Mouse (Mus musculus) urinary bladder, postnatal 10 days (tissue): ENCODE measurements at regions not wholly inside any gene's neighbourhood (a gene's known extent, or its start where the extent isn't known, plus 50 kb on each side); places are given as distances from the start of the nearest gene placed in this dataset.

ENCODE experiments used
- DNase-seq: peaks from one replicate; pipeline ENCODE4 v3.0.0; 2022; ENCODE audit warnings: low spot score

DNA sequence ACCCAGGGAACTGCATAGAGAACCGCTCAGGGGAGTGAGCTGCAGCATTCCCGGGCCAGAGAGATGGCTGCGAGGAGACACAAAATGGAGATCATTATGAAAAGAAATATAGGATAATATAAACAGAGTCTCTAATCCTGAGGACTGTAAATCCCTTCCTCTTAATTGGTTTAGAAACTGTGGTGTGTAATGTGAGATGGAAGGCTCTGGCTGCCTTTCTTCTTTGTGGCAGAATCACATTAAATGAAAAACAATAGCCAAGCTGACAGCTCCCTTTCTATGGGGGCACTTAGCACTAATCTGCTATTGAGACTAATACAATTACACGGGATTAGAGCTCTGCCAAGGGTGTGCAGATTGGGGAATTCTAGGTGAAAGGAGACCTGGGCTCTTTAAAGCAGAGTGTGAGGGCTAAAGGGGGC, 288.0 kb downstream of the Icos start:
- no peak for DNase-seq

DNA sequence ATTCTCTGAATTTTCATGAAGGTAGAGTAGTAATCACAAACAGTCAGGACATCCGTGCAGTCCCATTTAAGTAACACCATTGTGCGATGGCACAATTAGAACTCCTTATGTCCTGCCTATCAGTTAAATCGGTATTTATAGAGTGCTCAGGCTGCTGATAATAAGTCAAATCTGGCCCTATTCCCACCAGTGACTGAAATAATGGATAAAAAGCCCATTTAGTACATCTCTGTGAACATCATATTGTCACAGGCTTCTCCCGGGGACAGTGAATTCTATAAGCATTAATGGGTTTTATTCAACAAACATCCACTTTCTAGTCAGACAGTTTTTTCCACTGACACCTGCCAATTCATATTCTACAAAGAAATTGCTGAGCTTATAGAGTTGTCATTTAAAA, 296.1 kb downstream of the Icos start:
- DNase-seq: no peak

DNA sequence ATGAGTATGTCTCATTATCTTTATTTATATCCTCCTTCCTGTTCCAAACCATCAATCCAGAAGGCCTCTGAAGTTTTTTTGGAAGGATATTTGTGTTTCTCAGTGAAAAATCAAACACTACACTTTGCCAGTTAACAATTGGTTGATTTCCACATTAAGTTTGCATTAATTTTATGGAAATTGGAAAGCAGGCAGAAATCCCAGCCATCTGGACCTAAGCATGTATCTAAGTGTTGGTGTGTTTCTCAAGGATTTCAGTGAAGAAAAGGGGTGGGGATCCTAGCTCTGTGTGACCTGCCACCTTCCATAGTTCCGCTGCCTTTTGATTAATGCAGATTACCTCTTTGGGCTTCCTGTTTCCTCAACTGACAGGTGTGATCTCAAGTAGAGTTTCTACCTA, 296.5 kb downstream of the Icos start:
- DNase-seq: no peak

DNA sequence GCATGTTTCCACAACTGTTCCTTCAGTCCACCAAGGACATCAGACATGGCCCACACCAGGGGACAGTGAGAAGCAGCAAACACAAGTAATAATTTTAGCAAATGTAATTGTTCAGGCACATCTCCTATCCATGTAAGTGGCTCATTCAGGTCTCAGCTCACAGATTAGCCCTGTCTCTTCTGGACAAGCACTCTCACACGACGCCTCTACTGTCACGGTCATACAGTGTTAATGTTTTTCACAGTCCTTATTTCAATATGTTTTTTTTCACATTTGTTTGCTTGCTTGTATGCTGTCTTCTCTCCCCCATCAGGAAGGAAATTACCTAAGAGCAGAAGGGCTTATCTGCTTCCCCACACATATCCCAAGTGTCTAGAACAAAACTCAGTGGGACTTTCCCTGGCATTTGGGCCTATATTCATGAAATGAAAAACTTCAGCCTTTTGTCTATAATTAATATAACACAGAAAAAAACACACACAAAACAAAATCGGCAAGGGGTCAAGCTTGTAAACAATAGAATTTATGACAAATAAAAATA, 299.5 kb downstream of the Icos start:
- no peak for DNase-seq

DNA sequence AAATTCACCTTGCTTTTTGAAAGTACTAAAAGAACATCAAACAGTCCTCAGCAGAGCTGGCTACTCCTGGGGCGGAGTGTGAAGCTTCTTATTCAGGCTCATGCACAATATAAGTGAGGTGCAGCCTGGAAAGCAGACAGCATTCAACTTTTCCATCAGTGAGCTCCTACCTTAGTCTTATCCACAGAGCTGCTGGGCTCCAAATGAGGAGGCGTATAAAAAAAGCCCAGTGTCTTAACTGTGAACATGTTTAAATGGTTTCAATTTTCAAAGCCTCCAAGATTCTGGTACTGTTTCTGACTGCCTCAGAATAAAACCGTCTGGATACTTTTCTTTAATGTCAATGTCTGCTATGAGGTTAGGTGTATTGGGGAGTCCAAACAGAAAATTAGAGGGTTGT, 310.5 kb downstream of the Icos start:
- DNase-seq: no peak

DNA sequence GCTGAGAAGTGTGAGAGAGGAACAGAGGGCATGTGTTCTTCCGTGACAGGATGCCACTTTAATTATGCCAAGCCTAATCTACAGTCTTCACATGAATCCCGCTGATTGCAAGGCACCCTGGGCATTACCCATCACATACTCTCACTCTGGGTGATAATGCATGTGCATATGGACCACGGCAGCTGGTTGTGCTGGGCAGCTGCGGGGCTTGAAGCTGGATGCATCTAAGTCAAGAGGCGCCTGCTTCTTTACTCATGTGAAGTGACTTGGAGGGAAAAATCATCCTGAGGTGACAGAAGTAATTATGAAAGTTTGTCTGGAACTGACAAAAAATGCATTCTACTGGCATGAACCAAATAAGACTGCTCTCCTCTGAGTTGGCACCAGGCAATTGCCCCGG, 311.2 kb downstream of the Icos start:
- DNase-seq: no peak

DNA sequence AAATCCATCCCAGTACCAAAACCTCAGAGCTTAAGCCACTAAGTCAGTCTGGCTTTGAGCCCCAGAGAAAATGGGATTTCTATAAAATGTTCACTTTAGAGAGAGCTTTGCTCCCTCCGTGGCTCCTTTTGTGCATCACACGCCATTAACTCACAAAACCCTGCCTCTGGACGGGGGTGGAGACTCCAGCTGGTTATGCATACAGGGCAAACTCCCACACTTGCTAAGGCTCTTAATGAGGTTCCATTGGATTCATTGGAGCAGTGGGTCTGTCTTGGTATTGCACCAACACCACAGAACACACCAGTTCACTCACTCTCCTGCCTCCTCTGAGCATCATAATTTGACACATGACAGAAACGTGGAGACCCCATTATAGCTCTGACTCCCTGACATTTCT, 311.8 kb downstream of the Icos start:
- no peak for DNase-seq

DNA sequence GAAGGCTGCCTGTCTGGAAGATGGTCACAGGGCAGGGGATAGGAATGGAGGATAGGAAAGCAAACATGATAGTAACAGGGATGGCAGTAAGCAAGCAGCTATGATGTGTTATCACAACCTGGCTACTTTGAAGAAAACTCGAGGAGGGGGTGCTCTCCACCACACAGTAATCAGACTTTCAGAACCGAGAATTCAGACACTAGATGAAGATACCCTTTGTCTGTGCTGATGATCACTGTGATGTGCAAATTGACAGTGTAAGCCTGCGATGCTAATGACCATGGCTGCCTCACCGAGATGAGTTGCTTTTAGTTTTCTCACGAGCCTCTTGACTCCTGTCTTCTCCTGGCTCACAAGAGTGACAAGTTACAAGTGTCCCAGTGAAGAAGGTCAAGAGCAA, 315.4 kb downstream of the Icos start:
- no peak for DNase-seq

DNA sequence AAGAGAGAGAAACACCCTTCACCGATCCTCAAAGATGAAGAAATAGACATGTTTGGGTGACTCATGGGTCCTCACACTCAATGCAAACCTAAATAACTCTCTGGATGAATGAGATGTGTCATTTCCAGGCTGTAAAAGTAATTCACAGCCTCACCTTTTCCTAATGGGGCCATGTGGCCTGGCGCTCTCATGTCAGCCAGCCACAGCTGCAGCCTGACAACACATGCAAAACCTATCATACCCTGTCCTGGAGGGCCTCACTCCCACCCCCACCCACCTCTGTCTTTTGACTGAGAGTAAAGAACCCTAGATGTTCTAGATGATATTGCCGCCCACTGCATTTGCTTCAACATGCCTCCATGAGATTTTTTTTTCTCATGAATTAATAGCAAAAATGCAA, 317.5 kb downstream of the Icos start:
- DNase-seq: no peak

DNA sequence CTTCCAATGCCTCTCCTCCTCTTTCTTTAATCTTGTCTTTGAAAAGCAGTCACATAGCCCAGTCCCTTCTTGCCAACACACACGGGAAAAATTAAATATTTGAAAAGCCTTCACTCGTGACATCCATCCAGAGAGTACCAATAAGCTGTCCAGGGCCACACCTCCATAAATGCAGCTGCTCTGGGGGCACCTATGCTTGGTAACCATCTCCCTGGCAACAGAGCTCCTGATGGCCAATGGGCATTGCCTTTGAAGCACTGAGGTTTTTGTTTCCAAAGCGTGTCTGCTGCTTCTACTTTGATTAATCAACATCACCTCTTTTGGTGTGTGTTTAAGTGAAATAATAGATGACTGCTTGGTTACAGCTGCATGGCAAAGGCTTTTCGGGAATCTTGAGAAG, 319.1 kb downstream of the Icos start:
- no peak for DNase-seq

DNA sequence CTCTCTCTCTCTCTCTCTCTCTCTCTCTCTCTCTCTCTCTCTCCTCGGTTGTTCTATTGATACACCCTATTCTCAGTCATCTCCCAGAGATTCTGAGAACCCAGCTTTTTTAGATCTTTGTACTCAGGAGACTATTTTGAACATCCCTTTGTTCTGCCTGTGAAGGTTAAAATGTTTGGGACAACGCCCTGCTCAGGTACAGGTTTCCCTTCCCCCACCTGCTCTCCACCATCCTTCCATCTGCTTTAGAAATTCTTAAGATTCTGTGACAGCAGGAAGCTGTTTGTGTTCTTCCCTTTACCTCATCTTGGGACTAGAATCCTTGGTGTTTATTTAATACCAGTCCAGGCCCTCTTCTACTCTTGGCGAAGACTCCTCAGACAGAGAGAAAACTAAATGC, 319.6 kb downstream of the Icos start:
- DNase-seq: no peak

DNA sequence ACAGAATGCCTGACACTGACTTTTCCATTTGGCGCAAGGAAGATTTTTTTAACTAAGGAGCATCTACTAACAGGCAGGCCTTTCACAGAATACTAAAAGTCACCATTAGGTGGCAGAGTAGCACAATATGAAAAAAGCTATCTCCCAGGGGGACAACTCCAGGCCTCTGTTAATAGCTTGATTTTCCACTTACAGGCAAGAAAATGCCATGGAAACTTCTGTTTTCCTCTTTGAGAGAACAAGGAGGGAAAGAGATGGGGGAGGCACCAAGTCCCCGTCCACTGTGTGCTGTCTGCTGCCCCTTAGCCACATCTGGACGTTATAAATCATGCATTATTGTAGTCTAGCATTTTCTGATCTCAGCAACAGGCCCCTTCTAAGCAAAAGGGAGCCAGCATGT, 320.3 kb downstream of the Icos start:
- DNase-seq: no peak

DNA sequence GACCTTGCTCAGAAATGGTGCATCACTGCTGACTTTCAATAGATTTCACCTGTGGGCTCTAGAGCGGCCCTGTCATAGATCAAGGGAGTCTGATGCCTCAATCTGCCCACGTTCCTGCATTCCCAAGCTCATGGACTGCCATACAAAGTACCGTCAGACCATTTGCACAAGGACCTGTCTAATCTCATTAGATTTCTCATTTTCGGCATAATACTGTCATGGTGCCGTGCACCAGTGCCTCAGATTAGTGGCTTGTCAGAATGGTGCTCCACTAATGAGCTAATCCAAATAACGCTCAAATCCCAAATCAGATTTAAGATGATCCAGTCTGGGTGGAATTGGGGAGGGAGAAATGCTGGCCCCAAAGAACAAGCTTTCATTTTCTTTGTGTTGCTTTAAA, 321.1 kb downstream of the Icos start:
- DNase-seq: no peak

DNA sequence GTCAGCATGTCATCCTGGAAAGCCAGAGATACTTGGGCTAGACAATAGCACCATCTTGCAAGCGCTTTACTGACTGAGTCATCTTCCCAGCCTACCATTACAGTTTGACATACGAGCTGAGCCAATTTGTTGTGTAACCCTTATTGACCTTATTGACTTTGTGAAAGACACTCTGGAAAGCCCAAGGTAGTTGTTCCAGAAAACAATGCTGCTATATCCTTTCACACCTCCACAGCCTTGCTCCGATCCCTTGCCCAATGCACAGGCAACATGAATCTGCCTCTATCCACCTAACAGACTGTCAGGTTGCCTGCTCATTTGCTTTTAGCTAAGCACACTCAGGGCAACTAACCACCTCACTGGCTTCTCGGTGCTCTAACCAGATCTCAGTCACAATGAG, 322.8 kb downstream of the Icos start:
- DNase-seq: no peak

DNA sequence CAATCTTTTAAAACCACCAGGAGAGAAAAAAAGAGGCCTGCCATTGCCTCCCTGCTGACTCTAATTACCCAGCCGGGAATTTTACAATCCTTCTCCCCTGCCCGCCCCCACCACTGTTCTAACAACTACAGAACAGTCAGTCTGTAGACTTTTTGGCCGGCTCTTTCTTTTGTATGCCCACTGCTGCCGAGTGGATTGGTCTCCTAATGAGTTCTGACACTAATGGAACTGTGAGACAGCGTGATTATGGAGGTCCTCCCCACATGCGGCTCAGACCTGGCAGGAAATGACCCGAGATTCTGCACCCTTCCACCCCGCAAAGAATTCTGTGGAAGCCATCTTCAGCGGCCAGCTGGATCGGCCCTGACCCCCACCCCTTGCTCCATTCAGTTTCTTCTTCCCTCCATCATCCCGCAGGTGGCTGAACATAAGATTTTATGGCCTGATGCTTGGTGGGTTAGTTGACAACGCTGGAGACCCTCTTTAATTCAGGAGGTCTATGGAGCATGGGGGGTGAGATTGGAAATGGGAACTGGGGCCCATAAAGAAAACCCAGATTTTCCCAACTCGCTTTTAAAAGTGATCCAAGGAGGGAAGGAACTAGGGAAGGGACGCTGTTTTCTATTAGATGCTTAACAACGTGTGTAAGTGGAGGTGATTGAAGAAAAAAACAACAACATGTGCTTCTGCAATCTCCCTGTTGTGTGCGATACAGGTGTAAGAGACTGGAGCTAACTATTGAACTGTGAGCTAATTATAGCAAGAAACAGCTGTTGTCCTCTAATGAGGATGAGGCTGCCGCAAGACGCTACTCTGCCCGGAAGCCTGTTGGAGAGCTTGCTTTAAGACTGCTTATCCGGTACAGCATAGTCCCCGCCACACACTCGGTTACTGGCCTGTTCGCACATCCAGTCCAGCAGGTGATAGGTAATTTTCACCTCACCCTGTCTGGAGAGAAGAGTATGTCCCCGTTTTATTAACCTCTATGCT, 323.6 kb downstream of the Icos start:
- no peak for DNase-seq

DNA sequence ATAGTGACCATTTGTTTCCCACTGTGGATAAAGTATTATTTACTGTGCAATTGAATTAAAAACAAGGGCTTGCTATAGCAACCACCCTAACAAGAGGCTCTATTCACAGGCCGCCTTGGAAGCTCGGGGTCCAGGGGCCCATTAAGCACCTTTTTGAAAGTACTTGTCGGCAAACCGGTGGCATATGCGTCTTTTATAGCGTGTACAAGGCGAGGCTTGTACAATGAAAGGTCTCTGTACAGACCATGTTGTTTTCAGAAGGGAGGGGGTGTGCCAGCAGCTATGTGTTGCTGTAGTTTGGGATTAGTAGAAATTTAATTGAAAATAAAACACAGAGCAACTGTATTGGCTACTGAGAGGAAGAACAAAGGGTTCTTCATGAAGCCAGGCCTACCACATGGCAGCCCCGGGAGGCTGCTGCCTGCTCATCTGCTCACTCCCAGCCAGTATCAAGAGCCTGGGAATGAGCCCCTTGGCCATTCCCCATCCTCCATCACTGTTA, 324.9 kb downstream of the Icos start:
- DNase-seq: no peak

DNA sequence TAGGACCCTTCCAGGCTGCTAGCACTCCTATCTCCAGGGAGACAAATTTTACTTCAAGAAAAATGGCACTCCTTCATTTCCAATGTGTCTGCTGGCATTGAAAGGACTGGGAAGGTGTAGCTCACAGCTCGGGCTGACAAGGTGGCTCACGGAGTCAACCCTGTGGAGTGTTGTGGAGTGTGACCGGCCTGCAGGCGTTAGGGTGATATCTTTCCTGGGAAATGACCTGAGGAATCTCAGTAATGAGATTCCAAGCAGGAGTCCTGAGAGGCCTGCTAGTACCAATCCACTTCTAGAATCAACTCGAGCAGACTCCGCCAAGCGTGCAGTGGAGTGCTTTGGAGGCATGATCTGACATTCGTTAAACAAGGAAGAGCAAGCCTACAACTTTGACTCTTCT, 328.6 kb downstream of the Icos start:
- no peak for DNase-seq

DNA sequence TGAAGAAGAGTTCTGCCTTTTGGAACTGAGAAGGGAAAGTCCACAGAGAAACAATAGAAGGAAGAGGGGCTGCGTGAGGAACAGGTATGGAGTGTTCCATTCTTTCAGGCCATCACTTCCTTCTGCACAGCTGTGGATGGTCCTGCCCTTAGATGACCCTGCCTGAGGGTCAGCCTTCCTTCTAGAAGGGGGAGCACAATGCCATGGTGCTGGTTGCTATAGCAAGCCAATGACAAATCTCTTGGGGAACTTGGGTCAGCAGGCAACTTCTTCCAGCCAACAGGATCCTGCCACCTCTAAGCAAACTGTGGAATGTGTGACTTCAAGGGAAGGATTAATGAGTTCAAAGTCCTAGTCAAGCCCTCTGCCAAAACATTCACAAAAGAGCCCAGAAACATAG, 329.1 kb upstream of the Pard3b start:
- DNase-seq: no peak

DNA sequence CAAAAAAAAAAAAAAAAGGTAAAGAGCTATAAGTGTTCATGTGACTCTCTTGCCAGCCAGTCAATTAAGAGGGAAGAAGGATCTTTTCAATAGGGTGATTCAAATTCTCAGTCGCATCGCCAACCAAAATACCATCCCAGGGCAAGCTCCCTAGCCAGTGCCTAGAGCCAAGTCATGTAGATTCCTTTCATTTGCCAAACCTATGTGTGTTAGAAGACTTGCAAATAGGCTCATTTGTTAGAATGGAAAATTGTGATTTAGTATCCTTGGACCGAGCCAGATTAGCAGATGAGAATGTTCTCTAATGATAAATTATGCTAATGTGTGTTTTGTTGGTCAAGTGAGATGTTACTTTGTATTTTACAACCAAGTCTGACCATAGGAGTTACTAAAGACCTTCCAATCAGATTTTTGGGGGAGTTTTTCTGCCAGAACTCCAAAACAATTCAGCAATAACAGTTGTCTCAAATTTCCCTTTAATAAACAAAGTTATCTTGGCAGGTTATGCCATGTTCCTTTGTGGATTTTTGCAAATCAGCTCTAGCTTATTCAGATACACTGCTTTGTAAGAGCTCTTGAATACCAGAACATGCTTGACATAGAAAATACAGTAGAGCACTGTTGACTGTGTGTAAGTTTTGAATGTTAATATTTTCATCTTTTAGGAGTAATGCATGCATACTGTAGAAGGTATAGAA, 328.4 kb upstream of the Pard3b start:
- DNase-seq: no peak

DNA sequence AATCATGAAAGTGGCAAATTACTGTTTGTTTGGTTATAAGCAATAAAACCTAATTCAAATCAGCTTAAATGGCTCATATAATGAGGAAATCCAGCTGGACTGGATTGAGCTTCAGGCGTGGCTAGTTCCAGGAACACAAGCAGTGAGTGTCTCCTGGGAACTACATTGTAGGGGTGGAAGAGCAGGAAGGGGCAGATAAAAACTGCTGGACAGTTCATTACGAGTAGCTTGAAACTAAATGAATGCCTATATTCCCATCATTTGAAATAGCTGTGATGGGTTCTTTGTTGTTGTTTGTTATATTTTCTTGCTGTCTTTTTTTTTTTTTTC, 327.9 kb upstream of the Pard3b start:
- no peak for DNase-seq

DNA sequence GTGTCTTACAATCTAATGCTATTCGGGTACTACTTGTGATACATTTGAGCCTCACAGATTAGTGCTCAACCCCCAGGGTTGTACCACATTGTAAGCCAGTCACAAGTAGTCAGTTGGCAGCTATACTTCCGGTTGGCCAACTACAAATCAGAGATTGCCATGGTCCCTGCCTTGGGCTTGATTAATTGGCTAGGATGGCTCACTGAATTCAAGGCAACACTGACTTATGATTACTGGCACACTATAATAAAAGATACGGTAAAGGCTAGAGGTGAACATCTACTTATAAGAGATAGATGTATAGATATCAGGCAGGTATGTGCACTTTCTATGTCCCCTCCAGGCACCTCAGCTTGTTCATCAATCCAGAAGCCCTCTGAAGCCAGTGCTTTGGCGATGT, 325.4 kb upstream of the Pard3b start:
- DNase-seq: no peak

DNA sequence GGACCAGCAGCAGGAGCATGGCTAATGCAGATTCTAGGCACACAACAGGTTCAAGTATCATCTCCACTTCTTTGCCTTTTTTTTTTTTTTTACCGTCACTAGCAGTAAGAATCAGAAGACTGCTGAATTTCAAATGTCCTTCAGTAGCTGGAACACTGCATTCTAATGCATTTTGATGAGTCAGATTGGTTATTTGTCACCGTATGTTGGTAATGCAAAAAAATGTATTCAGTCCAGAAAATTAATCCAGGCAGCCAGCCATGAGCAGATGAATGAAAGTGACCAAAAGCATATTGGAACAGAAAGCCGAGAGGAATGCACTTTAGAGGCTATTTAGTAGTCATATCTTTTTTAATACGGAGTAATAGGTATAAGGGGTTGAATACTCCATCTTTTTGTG, 322.4 kb upstream of the Pard3b start:
- DNase-seq: no peak

DNA sequence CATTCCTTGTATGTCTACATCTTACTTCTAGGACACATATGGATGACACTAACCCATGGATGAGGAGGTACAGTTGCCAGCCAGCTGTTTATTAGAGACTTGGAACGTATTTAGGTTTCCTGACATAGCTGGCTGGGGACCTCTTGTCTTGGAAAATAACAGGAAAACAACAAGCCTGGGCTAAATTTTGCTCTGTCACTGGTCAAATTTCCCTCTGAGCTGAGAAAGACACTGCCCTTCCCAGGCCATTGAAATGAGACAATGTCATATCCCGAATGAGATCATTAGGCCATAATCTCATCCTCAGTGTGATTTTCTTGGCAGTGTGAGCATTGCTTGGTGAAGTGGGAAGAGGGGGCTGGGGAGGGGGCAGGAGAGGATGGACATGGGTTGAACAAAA, 321.9 kb upstream of the Pard3b start:
- DNase-seq: no peak
